Mouse (Mus musculus): Measurements from ENCODE around the gene Epb41l2. TPM values are rescaled to one million over a fixed set of nuclear protein-coding genes. Genes with fewer than 3 reads are reported as not detected.
A peak's percentile ranks its signal among the peaks of the same experiment; 100 is the strongest.

The Epb41l2 gene
- 43.5 and 46.4 TPM in 2 replicates for polyA plus RNA-seq (2014; fragmentation: Nextera tagmentation; extraction: Ambion mirVana)

DNA sequence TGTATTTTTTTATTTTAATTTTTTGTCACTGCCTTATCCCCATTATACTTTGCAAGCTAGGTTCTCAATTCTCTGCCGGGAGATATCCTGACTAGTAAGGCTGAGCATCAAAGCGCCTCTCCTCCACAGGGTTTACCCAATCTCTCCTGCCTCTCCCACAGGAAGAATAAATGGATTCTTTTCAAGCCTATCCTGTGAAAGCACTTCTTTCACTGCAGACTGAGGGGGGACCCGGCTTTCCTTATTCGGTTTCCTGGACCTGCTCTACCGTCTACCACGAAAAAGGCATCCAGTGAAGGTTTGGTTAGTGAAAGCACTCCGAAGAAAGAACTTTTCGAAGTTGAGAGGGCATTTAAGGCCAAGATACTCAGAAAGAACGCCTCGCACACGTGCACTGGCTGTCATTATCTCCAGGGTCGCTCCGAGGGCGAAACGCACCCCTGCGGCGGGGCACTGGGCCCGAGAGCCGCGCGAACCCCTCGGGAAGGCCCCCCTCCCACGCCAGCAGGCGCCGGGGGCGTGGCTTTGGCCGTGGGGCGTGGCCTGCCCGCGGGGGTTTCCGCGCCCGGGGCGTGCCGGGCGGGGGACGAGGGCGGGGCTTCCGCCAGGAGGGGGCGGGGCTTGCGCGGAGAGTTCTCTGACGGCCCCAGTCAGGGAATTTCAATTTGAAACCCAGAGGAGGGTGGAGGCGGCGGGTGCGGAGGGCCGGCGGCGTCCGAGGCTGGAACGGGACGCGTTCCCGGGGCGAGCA is at the start of gene Epb41l2:
Gene Epb41l2 (plus strand): TSS at position 591 of the 751 bp plus-strand sequence.
- Histone ChIP-seq H3K4me2 (ENCODE audit: low read depth, low read length, severe bottlenecking) (peak within 1 kb of the TSS; percentile 91), H3K4me3 (ENCODE audit: low read depth, low read length) (peak within 1 kb of the TSS; percentile 77), H3K27ac (ENCODE audit: low read depth, low read length) (no peak within 1 kb of the TSS), H3K4me1 (replicated peaks; ENCODE audit: control insufficient read depth, insufficient read depth, low read length) (peaks cover 2% of the 10 kb centered on the region; the same call in 1 of the 2 replicates), H3K9me3 (ENCODE audit: control insufficient read depth, low read length) (no peaks in the 10 kb centered on the region), H3K27me3 (ENCODE audit: control insufficient read depth, insufficient read depth, low read length) (no peaks in the 10 kb centered on the region), H3K36me3 (ENCODE audit: control insufficient read depth, insufficient read depth, low read length) (no peaks in the 10 kb centered on the region), H3K9ac (ENCODE audit: low read length) (peak within 1 kb of the TSS; percentile 75)
- peak; percentile 94 for ATAC-seq (replicated peaks; ENCODE audit: low FRiP score)
- DNase-seq (ENCODE audit: low spot score), result peak; percentile 95
- WGBS, result 1% methylated on average over 46 of the region's 55 CpGs

DNA sequence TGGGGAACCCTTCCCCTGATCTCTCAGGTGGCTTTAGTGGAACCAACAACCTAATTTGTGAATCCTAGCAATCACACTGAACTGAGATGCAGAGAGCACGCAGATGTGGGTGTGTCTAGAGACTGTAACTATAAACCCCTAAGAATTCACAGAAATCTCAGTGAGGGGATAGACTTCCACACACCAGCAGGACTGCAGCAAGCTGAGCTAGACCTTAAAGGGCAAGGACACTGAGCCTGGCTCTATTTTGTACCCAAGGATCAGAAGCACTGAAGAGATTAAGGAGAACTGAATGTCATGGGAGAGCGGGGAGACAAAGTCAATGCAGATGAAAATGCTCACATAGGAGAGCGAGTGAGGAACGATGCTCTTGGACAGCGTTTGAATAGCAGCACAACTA is 49.6 kb upstream of the Epb41l2 start:
- Histone ChIP-seq H3K27me3 (ENCODE audit: control insufficient read depth, insufficient read depth, low read length) (no peaks in the 10 kb centered on the region), H3K4me3 (ENCODE audit: low read depth, low read length) (no peak overlapping the region), H3K4me1 (replicated peaks; ENCODE audit: control insufficient read depth, insufficient read depth, low read length) (no peaks in the 10 kb centered on the region), H3K9me3 (ENCODE audit: control insufficient read depth, low read length) (no peaks in the 10 kb centered on the region), H3K27ac (ENCODE audit: low read depth, low read length) (no peak overlapping the region), H3K9ac (ENCODE audit: low read length) (no peak overlapping the region), H3K4me2 (ENCODE audit: low read depth, low read length, severe bottlenecking) (no peak overlapping the region), H3K36me3 (ENCODE audit: control insufficient read depth, insufficient read depth, low read length) (no peaks in the 10 kb centered on the region)
- 88% methylated on average over 5 of the region's 5 CpGs for WGBS
- ATAC-seq (replicated peaks; ENCODE audit: low FRiP score), result no peak
- DNase-seq (ENCODE audit: low spot score), result no peak

DNA sequence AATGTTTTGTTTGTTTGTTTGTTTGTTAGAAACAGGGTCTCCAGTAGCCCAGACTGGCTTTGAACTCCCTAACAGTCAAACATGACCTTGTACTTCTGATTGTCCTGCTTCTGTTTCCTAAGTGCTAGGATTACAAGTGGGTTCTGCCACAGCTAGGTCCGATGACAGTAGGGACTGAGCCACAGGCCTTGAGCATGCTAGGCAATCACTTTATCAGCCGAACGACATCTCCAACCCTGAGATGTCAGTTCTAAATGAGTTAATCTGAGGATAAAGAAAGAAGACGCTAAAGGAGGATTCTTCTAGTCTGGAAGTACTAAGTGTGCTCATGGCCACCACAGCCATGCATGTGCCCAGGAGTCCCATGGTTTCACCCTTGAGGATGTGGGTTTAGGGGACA is 48.9 kb upstream of the Epb41l2 start:
- Histone ChIP-seq H3K4me1 (replicated peaks; ENCODE audit: control insufficient read depth, insufficient read depth, low read length) (no peaks in the 10 kb centered on the region), H3K9me3 (ENCODE audit: control insufficient read depth, low read length) (no peaks in the 10 kb centered on the region), H3K27ac (ENCODE audit: low read depth, low read length) (no peak overlapping the region), H3K27me3 (ENCODE audit: control insufficient read depth, insufficient read depth, low read length) (no peaks in the 10 kb centered on the region), H3K4me3 (ENCODE audit: low read depth, low read length) (no peak overlapping the region), H3K36me3 (ENCODE audit: control insufficient read depth, insufficient read depth, low read length) (no peaks in the 10 kb centered on the region), H3K9ac (ENCODE audit: low read length) (no peak overlapping the region), H3K4me2 (ENCODE audit: low read depth, low read length, severe bottlenecking) (no peak overlapping the region)
- 84% methylated on average over 4 of the region's 4 CpGs for WGBS
- ATAC-seq (replicated peaks; ENCODE audit: low FRiP score) (no peak), DNase-seq (ENCODE audit: low spot score) (no peak)

DNA sequence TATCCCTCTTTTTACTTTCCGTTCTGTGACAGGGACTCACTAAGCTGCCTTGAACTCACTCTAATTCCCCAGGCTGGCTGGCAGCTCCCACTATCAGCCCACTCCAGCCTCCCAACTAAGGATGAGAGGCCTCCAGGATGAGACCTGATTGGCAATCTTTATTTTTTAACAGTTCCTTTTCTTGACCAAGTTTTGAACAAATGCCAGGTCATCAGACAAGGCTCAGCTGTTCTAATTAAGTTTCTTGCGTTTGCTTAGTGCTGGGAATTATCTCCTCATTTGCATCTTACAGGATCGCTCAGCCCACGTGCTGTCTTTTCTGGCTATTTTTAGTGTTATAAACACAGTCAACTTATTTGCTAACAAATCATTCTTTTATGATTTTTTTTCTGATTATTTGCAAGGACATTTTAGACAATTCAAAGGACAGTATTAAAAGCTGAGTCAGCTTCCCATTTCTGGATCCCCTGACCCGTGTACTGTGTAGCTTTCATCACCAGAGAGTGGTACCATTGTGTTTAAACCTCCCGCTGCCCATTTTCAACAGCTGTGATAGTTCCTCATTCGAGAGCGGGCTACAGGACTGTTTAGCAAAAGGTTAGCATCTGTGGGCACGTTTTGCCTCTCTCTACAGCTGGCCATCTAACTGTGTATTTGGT is 47.9 kb upstream of the Epb41l2 start:
- Histone ChIP-seq H3K27me3 (ENCODE audit: control insufficient read depth, insufficient read depth, low read length) (no peaks in the 10 kb centered on the region), H3K4me3 (ENCODE audit: low read depth, low read length) (no peak overlapping the region), H3K4me2 (ENCODE audit: low read depth, low read length, severe bottlenecking) (no peak overlapping the region), H3K9me3 (ENCODE audit: control insufficient read depth, low read length) (no peaks in the 10 kb centered on the region), H3K4me1 (replicated peaks; ENCODE audit: control insufficient read depth, insufficient read depth, low read length) (no peaks in the 10 kb centered on the region), H3K9ac (ENCODE audit: low read length) (no peak overlapping the region), H3K36me3 (ENCODE audit: control insufficient read depth, insufficient read depth, low read length) (no peaks in the 10 kb centered on the region), H3K27ac (ENCODE audit: low read depth, low read length) (no peak overlapping the region)
- DNase-seq (ENCODE audit: low spot score) (no peak), ATAC-seq (replicated peaks; ENCODE audit: low FRiP score) (peak; percentile 79)
- 36% methylated on average over 9 of the region's 9 CpGs for WGBS

DNA sequence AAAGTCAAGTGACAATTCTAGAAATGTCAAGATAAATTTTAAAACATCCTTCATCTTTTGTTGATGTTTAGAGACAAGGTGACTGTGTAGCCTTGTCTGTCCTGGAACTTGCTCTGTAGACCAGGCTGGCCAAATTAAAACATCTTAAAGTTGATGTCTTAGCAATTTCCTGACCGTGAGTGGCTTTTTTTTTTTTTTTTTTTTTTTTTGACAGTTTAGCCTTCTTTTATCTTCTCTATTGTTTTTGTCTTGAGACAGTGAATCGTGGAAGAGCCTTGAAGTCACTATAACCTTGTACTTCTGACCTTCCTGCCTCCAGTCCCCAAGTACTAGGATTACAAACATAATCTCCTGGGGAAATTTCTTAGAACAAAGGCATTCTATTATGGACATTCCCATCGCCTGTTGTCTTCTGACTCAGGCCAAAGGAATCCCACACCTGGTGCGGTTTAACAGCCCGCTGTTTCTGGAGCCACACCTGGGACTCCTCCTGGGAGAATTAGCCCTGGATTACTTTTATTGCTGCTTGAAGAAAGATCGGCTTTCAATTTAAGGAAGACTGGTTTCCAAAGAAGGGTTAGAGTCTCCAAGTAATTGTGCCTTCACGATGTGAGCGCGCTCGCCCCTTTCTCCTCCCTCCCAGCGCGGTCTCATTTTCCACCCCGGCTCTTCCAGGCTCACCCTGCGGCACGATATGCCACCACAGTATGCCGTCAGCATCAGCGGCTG is 45.6 kb upstream of the Epb41l2 start:
- ATAC-seq (replicated peaks; ENCODE audit: low FRiP score), result no peak
- no peak overlapping the region for H3K27ac ChIP-seq (ENCODE audit: low read depth, low read length)
- no peak overlapping the region for H3K4me3 ChIP-seq (ENCODE audit: low read depth, low read length)

DNA sequence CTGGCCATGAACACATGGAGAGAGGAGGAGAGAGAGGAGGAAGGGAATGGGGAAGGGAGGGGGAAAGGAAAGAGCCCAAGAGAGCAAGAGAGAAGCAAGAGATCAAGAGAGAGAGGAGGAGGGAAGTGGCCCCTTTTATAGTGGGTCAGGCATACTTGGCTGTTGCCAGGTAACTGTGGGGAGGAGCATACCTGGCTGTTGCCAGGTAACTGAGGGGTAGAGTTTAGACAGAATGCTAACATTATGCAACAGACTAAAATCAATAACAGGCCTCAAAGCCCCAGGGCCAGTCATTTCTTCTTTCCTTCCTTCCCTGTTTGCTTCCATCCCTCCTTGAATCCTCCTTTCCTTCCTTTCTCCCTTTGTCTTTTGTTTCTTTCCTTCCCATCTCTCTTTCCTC is 41.9 kb upstream of the Epb41l2 start:
- DNase-seq (ENCODE audit: low spot score) (no peak), ATAC-seq (replicated peaks; ENCODE audit: low FRiP score) (no peak)
- Histone ChIP-seq H3K9me3 (ENCODE audit: control insufficient read depth, low read length) (no peaks in the 10 kb centered on the region), H3K27ac (ENCODE audit: low read depth, low read length) (no peak overlapping the region), H3K4me3 (ENCODE audit: low read depth, low read length) (no peak overlapping the region), H3K27me3 (ENCODE audit: control insufficient read depth, insufficient read depth, low read length) (no peaks in the 10 kb centered on the region), H3K4me2 (ENCODE audit: low read depth, low read length, severe bottlenecking) (no peak overlapping the region), H3K4me1 (replicated peaks; ENCODE audit: control insufficient read depth, insufficient read depth, low read length) (no peaks in the 10 kb centered on the region), H3K36me3 (ENCODE audit: control insufficient read depth, insufficient read depth, low read length) (no peaks in the 10 kb centered on the region), H3K9ac (ENCODE audit: low read length) (no peak overlapping the region)

More for the DNA sequence above, 45.6 kb upstream of the Epb41l2 start:
- WGBS, result 10% methylated on average over 17 of the region's 17 CpGs
- DNase-seq (ENCODE audit: low spot score), result no peak
- Histone ChIP-seq H3K9ac (ENCODE audit: low read length) (no peak overlapping the region), H3K4me2 (ENCODE audit: low read depth, low read length, severe bottlenecking) (peak overlapping the region; percentile 28; the same call in 1 of the 2 replicates), H3K9me3 (ENCODE audit: control insufficient read depth, low read length) (no peaks in the 10 kb centered on the region), H3K36me3 (ENCODE audit: control insufficient read depth, insufficient read depth, low read length) (no peaks in the 10 kb centered on the region), H3K4me1 (replicated peaks; ENCODE audit: control insufficient read depth, insufficient read depth, low read length) (no peaks in the 10 kb centered on the region), H3K27me3 (ENCODE audit: control insufficient read depth, insufficient read depth, low read length) (no peaks in the 10 kb centered on the region)

DNA sequence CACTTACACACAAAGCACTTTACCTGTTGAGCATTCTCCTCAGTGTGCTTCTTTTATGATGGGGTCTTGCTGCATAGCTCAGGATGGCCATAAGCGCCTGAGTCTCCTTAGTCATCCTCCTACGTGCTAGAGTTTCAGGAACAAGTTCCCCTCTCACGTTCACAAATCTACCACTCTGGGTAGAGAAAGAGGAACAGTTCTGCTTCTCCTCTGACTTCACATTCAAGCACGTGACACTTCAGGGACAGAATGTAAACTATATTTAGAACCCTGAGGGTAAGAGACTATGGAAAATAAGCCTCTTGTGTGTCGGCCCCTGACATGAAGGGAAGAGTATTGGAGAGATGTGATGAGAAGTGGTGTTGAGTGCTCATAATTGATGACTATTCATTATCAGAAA is 41.2 kb upstream of the Epb41l2 start:
- DNase-seq (ENCODE audit: low spot score) (no peak), ATAC-seq (replicated peaks; ENCODE audit: low FRiP score) (no peak)
- H3K4me3 ChIP-seq (ENCODE audit: low read depth, low read length), result no peak overlapping the region
- H3K9ac ChIP-seq (ENCODE audit: low read length), result no peak overlapping the region
- H3K4me1 ChIP-seq (replicated peaks; ENCODE audit: control insufficient read depth, insufficient read depth, low read length), result no peaks in the 10 kb centered on the region
- no peak overlapping the region for H3K27ac ChIP-seq (ENCODE audit: low read depth, low read length)
- no peaks in the 10 kb centered on the region for H3K9me3 ChIP-seq (ENCODE audit: control insufficient read depth, low read length)
- H3K36me3 ChIP-seq (ENCODE audit: control insufficient read depth, insufficient read depth, low read length), result no peaks in the 10 kb centered on the region
- H3K27me3 ChIP-seq (ENCODE audit: control insufficient read depth, insufficient read depth, low read length), result no peaks in the 10 kb centered on the region
- no peak overlapping the region for H3K4me2 ChIP-seq (ENCODE audit: low read depth, low read length, severe bottlenecking)
- WGBS, result 88% methylated on average over 5 of the region's 5 CpGs

DNA sequence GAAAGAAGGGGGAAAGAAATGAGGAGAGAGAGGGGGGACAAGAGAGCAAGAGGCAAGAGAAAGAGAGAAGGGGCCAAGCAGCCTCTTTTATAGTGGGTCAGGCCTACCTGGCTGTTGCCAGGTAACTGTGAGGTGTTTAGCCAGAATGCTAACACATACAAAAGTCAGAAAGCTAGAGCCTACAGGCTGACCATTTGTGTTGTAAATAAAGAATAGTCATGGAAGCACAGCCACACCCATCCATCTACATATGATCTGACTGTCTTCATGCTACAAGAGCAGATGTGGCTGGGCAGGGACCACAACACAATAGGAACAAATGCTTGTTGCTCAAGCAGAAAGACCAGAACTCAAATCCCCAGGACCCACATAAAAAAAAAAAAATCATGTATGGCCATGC is 40.1 kb upstream of the Epb41l2 start:
- no peaks in the 10 kb centered on the region for H3K9me3 ChIP-seq (ENCODE audit: control insufficient read depth, low read length)
- no peak for DNase-seq (ENCODE audit: low spot score)
- no peaks in the 10 kb centered on the region for H3K4me1 ChIP-seq (replicated peaks; ENCODE audit: control insufficient read depth, insufficient read depth, low read length)
- no peak overlapping the region for H3K4me2 ChIP-seq (ENCODE audit: low read depth, low read length, severe bottlenecking)
- no peak overlapping the region for H3K9ac ChIP-seq (ENCODE audit: low read length)
- no peak for ATAC-seq (replicated peaks; ENCODE audit: low FRiP score)
- no peak overlapping the region for H3K4me3 ChIP-seq (ENCODE audit: low read depth, low read length)
- H3K36me3 ChIP-seq (ENCODE audit: control insufficient read depth, insufficient read depth, low read length), result no peaks in the 10 kb centered on the region
- H3K27ac ChIP-seq (ENCODE audit: low read depth, low read length), result no peak overlapping the region
- no peaks in the 10 kb centered on the region for H3K27me3 ChIP-seq (ENCODE audit: control insufficient read depth, insufficient read depth, low read length)

Data from forebrain, embryonic 11.5 days (tissue).